Mouse (Mus musculus): ENCODE results near the gene Slc9a1. TPM values are rescaled to one million over a fixed set of nuclear protein-coding genes. Genes with fewer than 3 reads are reported as not detected.

Slc9a1 gene
- total and polyA plus RNA-seq, 3 experiments = 17.0 to 21.5 (median 17.4) TPM

DNA sequence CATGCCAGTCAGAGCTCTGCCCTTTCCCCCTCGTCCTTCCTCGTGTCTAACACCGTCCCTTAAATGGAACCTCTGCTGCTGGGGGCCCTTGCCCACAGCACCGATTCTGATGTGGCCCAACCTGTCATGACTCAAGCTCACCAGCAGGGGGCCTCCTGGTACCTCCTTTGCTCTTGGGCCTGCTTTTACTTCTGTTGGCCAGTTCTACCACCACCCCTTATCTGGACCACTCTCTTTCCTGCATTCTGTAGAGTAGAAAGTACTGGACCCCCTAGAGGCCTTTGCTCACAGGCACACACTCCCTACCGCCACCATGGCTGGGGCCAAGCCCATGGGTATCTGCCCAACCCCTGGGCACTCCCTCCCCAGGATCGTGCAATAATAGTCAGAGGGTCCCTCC is 53.6 kb downstream of the Slc9a1 start:
- Histone ChIP-seq H3K4me3 (no peak overlapping the region), H3K27ac (no peak overlapping the region), H3K27me3 (ENCODE audit: control insufficient read depth, insufficient read depth, low read length) (no peaks in the 10 kb centered on the region), H3K4me1 (ENCODE audit: control insufficient read depth, insufficient read depth, low read length) (no peaks in the 10 kb centered on the region), H3K36me3 (ENCODE audit: control insufficient read depth, insufficient read depth, low read length) (no peaks in the 10 kb centered on the region), H3K9ac (ENCODE audit: low read depth, low read length) (no peak overlapping the region), H3K79me2 (replicated peaks; ENCODE audit: control insufficient read depth, insufficient read depth, low read length) (no peaks in the 10 kb centered on the region)
- intact Hi-C loops (cut with DNase I) = loop anchor here (1.0 kb wide), 1 partner anchor 90 kb away; no protein-coding TSS in a partner anchor
- DNase-seq = peak in 1 of 2 experiments; percentile 64
- TF ChIP-seq POLR2A (IDR thresholded peaks at IDR 0.05; ENCODE audit: insufficient read depth, low read depth, low read length) = no peak
- peak; percentile 89 for TF ChIP-seq CTCF (IDR thresholded peaks at IDR 0.05)
- TF ChIP-seq EP300 (IDR thresholded peaks at IDR 0.05; ENCODE audit: insufficient read depth, low read depth, low read length) = no peak
- 63% methylated on average over 6 of the region's 6 CpGs for WGBS

DNA sequence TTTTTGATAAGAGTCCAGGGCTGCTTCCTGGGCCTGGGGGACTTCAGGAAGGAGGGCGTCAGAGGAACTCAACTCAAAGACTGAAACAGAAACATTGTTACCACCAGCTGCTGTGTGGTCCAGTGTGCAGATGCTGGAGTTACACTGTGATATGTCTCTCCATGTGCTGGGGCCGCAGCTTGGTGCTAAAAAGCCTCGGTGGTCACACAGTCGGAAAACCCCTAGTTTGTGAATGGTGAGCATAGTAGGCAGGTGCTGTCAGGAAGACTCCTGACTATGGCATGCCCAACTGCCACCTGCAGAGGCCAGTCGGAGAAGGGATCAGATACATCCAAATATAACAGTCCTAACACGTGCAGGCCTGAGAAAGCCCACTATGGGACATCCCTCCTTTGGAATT is 54.2 kb downstream of the Slc9a1 start:
- intact Hi-C loops (cut with DNase I) = loop anchor here (1.0 kb wide), 3 partner anchors 28 to 90 kb away; no protein-coding TSS in a partner anchor
- 77% methylated on average over 6 of the region's 6 CpGs for WGBS
- TF ChIP-seq POLR2A (IDR thresholded peaks at IDR 0.05; ENCODE audit: insufficient read depth, low read depth, low read length) (no peak), CTCF (IDR thresholded peaks at IDR 0.05) (no peak), EP300 (IDR thresholded peaks at IDR 0.05; ENCODE audit: insufficient read depth, low read depth, low read length) (no peak)
- Histone ChIP-seq H3K9ac (ENCODE audit: low read depth, low read length) (no peak overlapping the region), H3K27ac (no peak overlapping the region), H3K4me1 (ENCODE audit: control insufficient read depth, insufficient read depth, low read length) (no peaks in the 10 kb centered on the region), H3K79me2 (replicated peaks; ENCODE audit: control insufficient read depth, insufficient read depth, low read length) (no peaks in the 10 kb centered on the region), H3K4me3 (no peak overlapping the region), H3K36me3 (ENCODE audit: control insufficient read depth, insufficient read depth, low read length) (no peaks in the 10 kb centered on the region), H3K27me3 (ENCODE audit: control insufficient read depth, insufficient read depth, low read length) (no peaks in the 10 kb centered on the region)
- peak in 1 of 2 experiments; percentile 20 for DNase-seq

DNA sequence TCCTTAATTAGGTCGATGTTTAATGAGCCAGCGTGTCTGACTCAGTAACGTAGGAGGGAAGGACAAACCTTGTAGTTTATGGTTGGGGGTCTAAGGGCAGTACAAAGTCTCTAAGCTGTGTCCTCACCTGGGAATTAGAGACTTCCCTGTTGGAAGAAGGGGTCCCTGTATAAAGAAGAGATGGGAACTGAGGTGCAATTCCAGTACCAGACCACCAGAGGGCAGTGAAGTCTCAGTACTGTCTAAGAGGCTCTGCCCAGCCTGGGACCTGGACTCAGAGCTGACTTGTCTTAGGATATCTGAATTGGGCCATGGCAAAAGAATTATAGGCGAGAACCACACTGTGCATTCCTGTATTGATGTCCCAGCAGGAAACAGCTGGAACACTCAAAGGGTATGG is 54.6 kb downstream of the Slc9a1 start:
- intact Hi-C loops (cut with DNase I) = loop anchor here (1.0 kb wide), 2 partner anchors 27 to 70 kb away; no protein-coding TSS in a partner anchor
- Histone ChIP-seq H3K36me3 (ENCODE audit: control insufficient read depth, insufficient read depth, low read length) (no peaks in the 10 kb centered on the region), H3K79me2 (replicated peaks; ENCODE audit: control insufficient read depth, insufficient read depth, low read length) (no peaks in the 10 kb centered on the region), H3K9ac (ENCODE audit: low read depth, low read length) (no peak overlapping the region), H3K27me3 (ENCODE audit: control insufficient read depth, insufficient read depth, low read length) (no peaks in the 10 kb centered on the region), H3K4me1 (ENCODE audit: control insufficient read depth, insufficient read depth, low read length) (no peaks in the 10 kb centered on the region), H3K27ac (no peak overlapping the region), H3K4me3 (no peak overlapping the region)
- peak; percentile 60 to 68 for DNase-seq
- TF ChIP-seq CTCF (IDR thresholded peaks at IDR 0.05) = peak; percentile 97
- peak; percentile 89 for TF ChIP-seq EP300 (IDR thresholded peaks at IDR 0.05; ENCODE audit: insufficient read depth, low read depth, low read length)
- 0 out of 2 replicates have a peak, but pooled peaks have one; percentile 24 for TF ChIP-seq POLR2A (IDR thresholded peaks at IDR 0.05; ENCODE audit: insufficient read depth, low read depth, low read length)
- 48% methylated on average over 4 of the region's 4 CpGs for WGBS

DNA sequence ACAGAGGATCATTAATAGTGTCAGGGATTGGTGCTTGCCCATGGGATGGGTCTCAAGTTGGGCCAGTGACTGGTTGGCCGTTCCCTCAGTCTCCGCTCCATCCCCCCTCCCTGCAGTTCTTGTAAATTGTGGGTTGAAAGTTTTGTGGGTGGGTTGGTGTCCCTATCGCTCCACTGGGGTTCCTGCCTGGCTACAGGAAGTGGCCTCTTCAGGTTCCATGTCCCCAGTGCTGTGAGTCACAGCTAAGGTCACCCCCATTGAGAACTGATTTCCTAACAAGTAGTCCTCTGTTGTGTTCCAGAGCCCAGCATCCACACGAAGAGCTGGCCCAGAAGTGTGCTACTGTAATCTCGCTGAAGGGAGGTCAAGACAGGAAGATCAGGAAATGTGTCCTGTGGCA is 56.6 kb downstream of the Slc9a1 start:
- no peak for DNase-seq
- TF ChIP-seq POLR2A (IDR thresholded peaks at IDR 0.05; ENCODE audit: insufficient read depth, low read depth, low read length) = no peak
- no peak for TF ChIP-seq CTCF (IDR thresholded peaks at IDR 0.05)
- no peak for TF ChIP-seq EP300 (IDR thresholded peaks at IDR 0.05; ENCODE audit: insufficient read depth, low read depth, low read length)
- Histone ChIP-seq H3K27me3 (ENCODE audit: control insufficient read depth, insufficient read depth, low read length) (no peaks in the 10 kb centered on the region), H3K4me1 (ENCODE audit: control insufficient read depth, insufficient read depth, low read length) (no peaks in the 10 kb centered on the region), H3K4me3 (no peak overlapping the region), H3K79me2 (replicated peaks; ENCODE audit: control insufficient read depth, insufficient read depth, low read length) (no peaks in the 10 kb centered on the region), H3K9ac (ENCODE audit: low read depth, low read length) (no peak overlapping the region), H3K27ac (no peak overlapping the region), H3K36me3 (ENCODE audit: control insufficient read depth, insufficient read depth, low read length) (no peaks in the 10 kb centered on the region)
- 53% methylated on average over 5 of the region's 5 CpGs for WGBS
- intact Hi-C loops (cut with DNase I) = no loop called here

DNA sequence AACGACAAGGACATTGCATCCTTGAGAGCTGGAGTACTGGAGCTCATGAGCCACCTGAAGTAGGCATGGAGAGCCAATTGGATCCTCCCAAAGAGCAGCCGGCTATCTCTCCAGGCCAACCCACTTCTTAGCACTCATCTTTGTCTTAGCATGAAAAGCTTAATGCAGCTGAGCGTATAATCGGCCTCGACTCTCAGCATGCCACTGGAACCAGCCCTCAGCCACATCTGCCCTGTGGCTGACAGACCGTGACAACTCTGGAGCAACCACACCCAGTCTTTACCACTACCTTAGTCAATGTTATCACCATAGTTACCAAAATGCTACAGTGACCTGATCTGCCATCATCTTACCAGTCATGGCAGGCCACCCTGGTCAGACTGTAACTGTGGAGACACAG is 62.0 kb downstream of the Slc9a1 start:
- H3K27ac ChIP-seq = no peak overlapping the region
- intact Hi-C loops (cut with DNase I) = no loop called here
- 80% methylated on average over 6 of the region's 6 CpGs for WGBS

DNA sequence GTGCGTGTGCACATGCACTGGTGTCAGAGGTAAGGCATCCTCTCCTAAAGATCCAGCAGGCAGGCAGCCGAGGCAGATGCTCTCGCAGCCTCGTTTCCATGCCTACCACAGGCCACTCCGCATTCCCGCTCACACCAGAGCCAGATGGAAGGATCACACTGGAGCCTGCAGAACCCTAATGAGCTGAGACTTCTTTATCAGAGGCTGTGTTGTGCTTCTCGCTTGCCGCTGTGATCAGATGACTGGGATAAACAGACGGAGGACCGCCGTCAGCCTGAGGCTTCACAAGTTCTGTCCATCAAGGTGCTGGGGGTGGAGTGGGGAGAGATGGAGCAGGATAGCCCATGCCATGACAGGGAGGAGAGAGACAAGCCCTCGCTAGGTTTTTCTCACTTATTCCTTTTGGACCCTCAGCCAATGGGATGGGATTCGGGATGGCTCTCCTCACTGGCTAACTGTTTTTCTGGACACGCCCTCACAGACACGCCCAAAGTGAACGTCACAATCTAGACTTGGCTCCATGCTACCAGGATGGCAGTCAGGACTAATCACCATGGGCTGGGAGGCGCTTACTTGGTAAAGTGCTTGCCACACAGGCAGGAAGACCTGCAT is 63.2 kb downstream of the Slc9a1 start:
- Histone ChIP-seq H3K4me1 (ENCODE audit: control insufficient read depth, insufficient read depth, low read length) (no peaks in the 10 kb centered on the region), H3K27ac (no peak overlapping the region), H3K27me3 (ENCODE audit: control insufficient read depth, insufficient read depth, low read length) (no peaks in the 10 kb centered on the region), H3K4me3 (no peak overlapping the region), H3K79me2 (replicated peaks; ENCODE audit: control insufficient read depth, insufficient read depth, low read length) (no peaks in the 10 kb centered on the region), H3K36me3 (ENCODE audit: control insufficient read depth, insufficient read depth, low read length) (no peaks in the 10 kb centered on the region), H3K9ac (ENCODE audit: low read depth, low read length) (no peak overlapping the region)
- DNase-seq = no peak
- WGBS = 22% methylated on average over 17 of the region's 17 CpGs
- intact Hi-C loops (cut with DNase I) = no loop called here
- TF ChIP-seq EP300 (IDR thresholded peaks at IDR 0.05; ENCODE audit: insufficient read depth, low read depth, low read length) (no peak), POLR2A (IDR thresholded peaks at IDR 0.05; ENCODE audit: insufficient read depth, low read depth, low read length) (no peak), CTCF (IDR thresholded peaks at IDR 0.05) (no peak)

More for the DNA sequence above, 62.0 kb downstream of the Slc9a1 start:
- no peak overlapping the region for H3K9ac ChIP-seq (ENCODE audit: low read depth, low read length)
- no peaks in the 10 kb centered on the region for H3K79me2 ChIP-seq (replicated peaks; ENCODE audit: control insufficient read depth, insufficient read depth, low read length)
- no peak overlapping the region for H3K4me3 ChIP-seq
- TF ChIP-seq CTCF (IDR thresholded peaks at IDR 0.05) (no peak), EP300 (IDR thresholded peaks at IDR 0.05; ENCODE audit: insufficient read depth, low read depth, low read length) (no peak), POLR2A (IDR thresholded peaks at IDR 0.05; ENCODE audit: insufficient read depth, low read depth, low read length) (no peak)
- no peaks in the 10 kb centered on the region for H3K27me3 ChIP-seq (ENCODE audit: control insufficient read depth, insufficient read depth, low read length)
- no peaks in the 10 kb centered on the region for H3K4me1 ChIP-seq (ENCODE audit: control insufficient read depth, insufficient read depth, low read length)
- no peaks in the 10 kb centered on the region for H3K36me3 ChIP-seq (ENCODE audit: control insufficient read depth, insufficient read depth, low read length)
- no peak for DNase-seq
